Mouse (Mus musculus) neural tube, embryonic 15.5 days (tissue): ENCODE measurements around the gene Thoc3. TPM values are rescaled to one million over a fixed set of nuclear protein-coding genes. Genes with fewer than 3 reads are reported as not detected.
"Not testable (repeated sequence)": the region's sequence is repeated elsewhere in the genome, so short reads cannot be mapped to it uniquely, and the experiment has no call there.

Source experiments
- ATAC-seq: fragments of 200-750 bp; cut with Nextera tagmentation; 2 replicates; pipeline ENCODE4 v1.8.0; 2017; ENCODE audit warnings: mild to moderate bottlenecking, moderate TSS enrichment, moderate library complexity; ENCODE audit not compliant: low FRiP score
- H3K27ac ChIP-seq: fragments of 300-500 bp; sonication (generic); replicated peaks from 2 replicates; pipeline ENCODE4 v1.5.1; 2015; ENCODE audit warnings: mild to moderate bottlenecking, inconsistent platforms
- H3K27me3 ChIP-seq: fragments of 300-500 bp; sonication (generic); replicated peaks from 2 replicates; pipeline ENCODE4 v1.6.1; 2015; ENCODE audit warnings: inconsistent platforms
- H3K36me3 ChIP-seq: fragments of 300-500 bp; sonication (generic); 2 replicates; pipeline ENCODE4 v1.6.1; 2015; ENCODE audit warnings: inconsistent platforms
- H3K4me1 ChIP-seq: fragments of 300-500 bp; sonication (generic); 2 replicates; pipeline ENCODE4 v1.6.1; 2015; ENCODE audit warnings: inconsistent platforms
- H3K4me2 ChIP-seq: fragments of 300-500 bp; sonication (generic); 2 replicates; pipeline ENCODE4 v1.6.1; 2015; ENCODE audit warnings: inconsistent platforms, mild to moderate bottlenecking, moderate library complexity
- H3K4me3 ChIP-seq: fragments of 300-500 bp; sonication (generic); replicated peaks from 2 replicates; pipeline ENCODE4 v1.5.1; 2015; ENCODE audit warnings: mild to moderate bottlenecking, inconsistent platforms
- H3K9ac ChIP-seq: fragments of 300-500 bp; sonication (generic); replicated peaks from 2 replicates; pipeline ENCODE4 v1.6.1; 2015; ENCODE audit warnings: mild to moderate bottlenecking, inconsistent platforms
- H3K9me3 ChIP-seq: fragments of 300-500 bp; sonication (generic); replicated peaks from 2 replicates; pipeline ENCODE4 v1.6.1; 2016; ENCODE audit warnings: inconsistent platforms
- WGBS: fragments of 180-500 bp; shearing (Covaris S2); methylation state at CpG from one replicate; pipeline ENCODE4 v1.1.7; 2015; ENCODE audit warnings: mixed read lengths; 5-methylcytosine and 5-hydroxymethylcytosine counted together
- polyA plus RNA-seq: library from polyadenylated mRNA; unstranded; fragments of >200 nt; fragmentation: Nextera tagmentation; extraction: Ambion mirVana; gene quantifications from 2 replicates; pipeline ENCODE4 v1.2.1, GENCODE M21; 2015

The Thoc3 gene
- polyA plus RNA-seq: 85.8 and 89.9 TPM in 2 replicates

- peak within 1 kb of the TSS; percentile 94 for H3K4me2 ChIP-seq
- 0 out of 2 replicates have a peak, but pooled peaks cover 4% of the 10 kb centered on the region for H3K9me3 ChIP-seq
- peak within 1 kb of the TSS; percentile 86 for H3K9ac ChIP-seq
- peaks cover 39% of the 10 kb centered on the region for H3K36me3 ChIP-seq
- peak; percentile 96 for ATAC-seq
- H3K27ac ChIP-seq: peak within 1 kb of the TSS; percentile 65
- no peaks in the 10 kb centered on the region for H3K27me3 ChIP-seq
- WGBS: under 1% methylated on average over 67 of the region's 67 CpGs
- peak within 1 kb of the TSS; percentile 98 for H3K4me3 ChIP-seq
- H3K4me1 ChIP-seq: peaks cover 15% of the 10 kb centered on the region
Observed at GRCm38 (mm10) chr13:54468098-54469011, at the start of gene Thoc3. Gene Thoc3, minus strand, starts transcription at chr13:54468849.

GRCm38 (mm10) chr13:54505920-54506319, 37.3 kb upstream of the Thoc3 start:
- Histone ChIP-seq H3K4me3 (no peak overlapping the region), H3K9me3 (no peaks in the 10 kb centered on the region), H3K9ac (no peak overlapping the region), H3K4me1 (peaks cover 25% of the 10 kb centered on the region), H3K4me2 (no peak overlapping the region), H3K27ac (no peak overlapping the region), H3K27me3 (0 out of 2 replicates have a peak, but pooled peaks cover 3% of the 10 kb centered on the region), H3K36me3 (0 out of 2 replicates have a peak, but pooled peaks cover 1% of the 10 kb centered on the region)
- WGBS: 90% methylated on average over 1 of the region's 1 CpGs
- no peak for ATAC-seq

- Histone ChIP-seq H3K36me3 (no peaks in the 10 kb centered on the region), H3K9me3 (no peaks in the 10 kb centered on the region), H3K4me3 (peak overlapping the region; percentile 78), H3K9ac (peak overlapping the region; percentile 87), H3K27ac (peak overlapping the region; percentile 87), H3K4me2 (peak overlapping the region; percentile 82), H3K27me3 (0 out of 2 replicates have a peak, but pooled peaks cover 3% of the 10 kb centered on the region), H3K4me1 (peaks cover 25% of the 10 kb centered on the region)
- WGBS: 35% methylated on average over 7 of the region's 7 CpGs
- no peak for ATAC-seq
Observed at GRCm38 (mm10) chr13:54504611-54505260, 36.1 kb upstream of the Thoc3 start.

- no peaks in the 10 kb centered on the region for H3K36me3 ChIP-seq
- peak within 1 kb of the TSS; percentile 87 for H3K9ac ChIP-seq
- peak within 1 kb of the TSS; percentile 78 for H3K4me3 ChIP-seq
- WGBS: under 1% methylated on average over 99 of the region's 105 CpGs
- 0 out of 2 replicates have a peak, but pooled peaks cover 3% of the 10 kb centered on the region for H3K27me3 ChIP-seq
- H3K9me3 ChIP-seq: no peaks in the 10 kb centered on the region
- peaks cover 25% of the 10 kb centered on the region for H3K4me1 ChIP-seq
- peak within 1 kb of the TSS; percentile 82 for H3K4me2 ChIP-seq
- H3K27ac ChIP-seq: peak within 1 kb of the TSS; percentile 87
- peak; percentile 95 for ATAC-seq
Observed at GRCm38 (mm10) chr13:54503604-54504521, 35.2 kb upstream of the Thoc3 start, which contains the start of gene Simc1. Gene Simc1, plus strand, starts transcription at chr13:54503779.

- H3K27ac ChIP-seq: peak overlapping the region; percentile 87
- ATAC-seq: peak; percentile 82
- H3K9me3 ChIP-seq: no peaks in the 10 kb centered on the region
- peak overlapping the region; percentile 78 for H3K4me3 ChIP-seq
- 1% methylated on average over 14 of the region's 14 CpGs for WGBS
- peak overlapping the region; percentile 87 for H3K9ac ChIP-seq
- no peaks in the 10 kb centered on the region for H3K36me3 ChIP-seq
- 0 out of 2 replicates have a peak, but pooled peaks cover 3% of the 10 kb centered on the region for H3K27me3 ChIP-seq
- peak overlapping the region; percentile 82 for H3K4me2 ChIP-seq
- H3K4me1 ChIP-seq: peaks cover 25% of the 10 kb centered on the region
Observed at GRCm38 (mm10) chr13:54503278-54503603, 34.6 kb upstream of the Thoc3 start.

- peaks cover 25% of the 10 kb centered on the region for H3K4me1 ChIP-seq
- WGBS: 63% methylated on average over 3 of the region's 3 CpGs
- H3K36me3 ChIP-seq: no peaks in the 10 kb centered on the region
- no peak overlapping the region for H3K4me2 ChIP-seq
- H3K9ac ChIP-seq: no peak overlapping the region
- 0 out of 2 replicates have a peak, but pooled peaks cover 3% of the 10 kb centered on the region for H3K27me3 ChIP-seq
- no peaks in the 10 kb centered on the region for H3K9me3 ChIP-seq
- no peak overlapping the region for H3K27ac ChIP-seq
- no peak overlapping the region for H3K4me3 ChIP-seq
- no peak for ATAC-seq
Observed at GRCm38 (mm10) chr13:54501957-54502690, 33.5 kb upstream of the Thoc3 start.

GRCm38 (mm10) chr13:54501352-54501751, 32.7 kb upstream of the Thoc3 start:
- no peaks in the 10 kb centered on the region for H3K9me3 ChIP-seq
- 66% methylated on average over 2 of the region's 2 CpGs for WGBS
- H3K9ac ChIP-seq: no peak overlapping the region
- peaks cover 25% of the 10 kb centered on the region for H3K4me1 ChIP-seq
- no peak overlapping the region for H3K4me2 ChIP-seq
- ATAC-seq: no peak
- no peak overlapping the region for H3K27ac ChIP-seq
- 0 out of 2 replicates have a peak, but pooled peaks cover 3% of the 10 kb centered on the region for H3K27me3 ChIP-seq
- no peaks in the 10 kb centered on the region for H3K36me3 ChIP-seq
- H3K4me3 ChIP-seq: no peak overlapping the region

GRCm38 (mm10) chr13:54499551-54499950, 30.9 kb upstream of the Thoc3 start:
- not testable (repeated sequence) for H3K4me2 ChIP-seq, H3K9ac ChIP-seq, H3K4me3 ChIP-seq, ATAC-seq, H3K27me3 ChIP-seq, H3K9me3 ChIP-seq, H3K4me1 ChIP-seq, H3K36me3 ChIP-seq, H3K27ac ChIP-seq
- 90% methylated on average over 7 of the region's 7 CpGs for WGBS

GRCm38 (mm10) chr13:54491381-54491780, 22.7 kb upstream of the Thoc3 start:
- Histone ChIP-seq H3K9me3 (no peaks in the 10 kb centered on the region), H3K4me2 (no peak overlapping the region), H3K4me1 (no peaks in the 10 kb centered on the region), H3K27ac (no peak overlapping the region), H3K27me3 (no peaks in the 10 kb centered on the region), H3K9ac (no peak overlapping the region), H3K4me3 (no peak overlapping the region), H3K36me3 (no peaks in the 10 kb centered on the region)
- 77% methylated on average over 6 of the region's 6 CpGs for WGBS
- no peak for ATAC-seq

GRCm38 (mm10) chr13:54490411-54490810, 21.8 kb upstream of the Thoc3 start:
- Histone ChIP-seq H3K27me3 (no peaks in the 10 kb centered on the region), H3K9ac (no peak overlapping the region), H3K4me1 (no peaks in the 10 kb centered on the region), H3K4me2 (no peak overlapping the region), H3K36me3 (no peaks in the 10 kb centered on the region), H3K27ac (no peak overlapping the region), H3K4me3 (no peak overlapping the region), H3K9me3 (no peaks in the 10 kb centered on the region)
- ATAC-seq: no peak
- WGBS: 81% methylated on average over 5 of the region's 5 CpGs
